27 mouse cellular contexts compared by ENCODE assay signal in the genomic region with DNA sequence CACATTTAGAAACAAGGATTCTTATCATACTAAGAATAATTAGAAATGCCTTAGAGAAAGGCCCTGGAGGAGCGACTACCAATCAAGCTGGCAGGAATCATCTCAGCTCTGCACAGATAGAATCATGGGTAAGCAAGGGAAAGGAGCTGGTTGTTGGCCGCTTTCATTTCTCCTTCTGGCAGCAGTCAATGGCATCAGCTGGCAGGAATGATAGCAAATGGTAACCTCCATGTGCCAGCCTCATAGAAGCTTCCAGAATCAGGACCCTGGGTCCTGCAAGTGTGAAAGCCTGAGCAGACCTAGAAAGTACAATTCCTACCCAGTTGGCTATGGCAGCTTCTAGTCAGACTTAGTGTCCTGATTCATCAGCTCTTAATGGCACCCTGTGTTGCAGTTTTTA. TPM values are rescaled to one million over a fixed set of nuclear protein-coding genes. Genes with fewer than 3 reads are reported as not detected.
"Had no signal": no experiment of that assay in that cellular context is flagged by ENCODE, and none has a peak within 500 bp of the region (broad histone marks: within the 10 kb centered on the region; RNA-seq: fewer than 3 reads in every experiment).

No protein-coding gene starts in this region.

- H3K4me1 ChIP-seq: midbrain, embryonic 12.5 days; midbrain, embryonic 15.5 days had no signal

- H3K9ac ChIP-seq: lung, embryonic 14.5 days; midbrain, embryonic 12.5 days; midbrain, embryonic 15.5 days; neural tube, embryonic 13.5 days; neural tube, embryonic 15.5 days had no signal

- H3K4me2 ChIP-seq: lung, embryonic 14.5 days; midbrain, embryonic 12.5 days; midbrain, embryonic 15.5 days; neural tube, embryonic 13.5 days; neural tube, embryonic 15.5 days had no signal

- H3K27ac ChIP-seq: midbrain, embryonic 10.5 days; midbrain, embryonic 12.5 days; midbrain, embryonic 15.5 days; neural tube, embryonic 13.5 days; neural tube, embryonic 15.5 days had no signal

- ATAC-seq: midbrain, embryonic 15.5 days had no signal

- DNase-seq: lung, adult 18-20 months; lung, embryonic 14.5 days; lung, postnatal 10 days; lung, postnatal 4 days; retina, postnatal 1 day; right cerebral cortex, adult 18-20 months; right cerebral cortex, postnatal 25 days; right cerebral cortex, postnatal 4 days; spleen, adult 18-20 months; thymus, adult 18-20 months; thymus, postnatal 14 days; thymus, postnatal 36 days had no signal

- H3K9me3 ChIP-seq: midbrain, embryonic 10.5 days; midbrain, embryonic 12.5 days; midbrain, embryonic 15.5 days; neural tube, embryonic 13.5 days; neural tube, embryonic 15.5 days had no signal

- H3K27me3 ChIP-seq: midbrain, embryonic 12.5 days; midbrain, embryonic 15.5 days; neural tube, embryonic 13.5 days; neural tube, embryonic 15.5 days had no signal

- H3K36me3 ChIP-seq: midbrain, embryonic 10.5 days; midbrain, embryonic 12.5 days; midbrain, embryonic 15.5 days; neural tube, embryonic 13.5 days; neural tube, embryonic 15.5 days had no signal

- H3K4me3 ChIP-seq: midbrain, embryonic 10.5 days; midbrain, embryonic 12.5 days; midbrain, embryonic 15.5 days; myocyte; neural tube, embryonic 13.5 days; neural tube, embryonic 15.5 days had no signal

RNA-seq across cellular contexts. Expression of a gene that starts 2.8 kb away (rescaled TPM):
- total RNA-seq: megakaryocyte, adult 5-6 weeks; megakaryocyte-erythroid progenitor cell, adult 5-6 weeks had no signal
- polyA plus RNA-seq: liver, embryonic 16.5 days; lung, embryonic 14.5 days; lung, embryonic 16.5 days; midbrain, embryonic 10.5 days; midbrain, embryonic 12.5 days; midbrain, embryonic 15.5 days; myocyte; neural tube, embryonic 11.5 days; neural tube, embryonic 13.5 days; neural tube, embryonic 15.5 days; small intestine, adult 2 months; stomach, embryonic 14.5 days; stomach, embryonic 16.5 days; thymus, postnatal 0 days had no signal

RNA-seq across cellular contexts. Expression of a gene that starts 21.9 kb away (rescaled TPM):
- total RNA-seq: megakaryocyte, adult 5-6 weeks; megakaryocyte-erythroid progenitor cell, adult 5-6 weeks had no signal
- polyA plus RNA-seq: liver, embryonic 16.5 days; lung, embryonic 14.5 days; lung, embryonic 16.5 days; midbrain, embryonic 10.5 days; midbrain, embryonic 12.5 days; midbrain, embryonic 15.5 days; myocyte; neural tube, embryonic 11.5 days; neural tube, embryonic 13.5 days; neural tube, embryonic 15.5 days; small intestine, adult 2 months; stomach, embryonic 14.5 days; stomach, embryonic 16.5 days; thymus, postnatal 0 days had no signal
